Mouse (Mus musculus) intestine, postnatal 0 days (tissue): ENCODE data around the gene Msl1. TPM values are rescaled to one million over a fixed set of nuclear protein-coding genes. Genes with fewer than 3 reads are reported as not detected.

Source experiments
- ATAC-seq: fragments of 200-750 bp; cut with Nextera tagmentation; 2 replicates; pipeline ENCODE4 v1.8.0; 2017; ENCODE audit warnings: mild to moderate bottlenecking, moderate TSS enrichment, moderate library complexity
- H3K27ac ChIP-seq: fragments of 300-500 bp; sonication (generic); 2 replicates; pipeline ENCODE4 v1.5.1; 2014; ENCODE audit warnings: mild to moderate bottlenecking, low read depth, low read length, moderate library complexity
- H3K27me3 ChIP-seq: fragments of 300-500 bp; sonication (generic); replicated peaks from 2 replicates; pipeline ENCODE4 v1.6.1; 2014; ENCODE audit warnings: low read length, mixed read lengths; ENCODE audit not compliant: control insufficient read depth, insufficient read depth
- H3K36me3 ChIP-seq: fragments of 300-500 bp; sonication (generic); 2 replicates; pipeline ENCODE4 v1.6.1; 2014; ENCODE audit warnings: mild to moderate bottlenecking, moderate library complexity; ENCODE audit not compliant: control insufficient read depth, insufficient read depth
- H3K4me1 ChIP-seq: fragments of 300-500 bp; sonication (generic); replicated peaks from 2 replicates; pipeline ENCODE4 v1.6.1; 2014; ENCODE audit warnings: antibody characterized with exemption, low read length, mixed read lengths; ENCODE audit not compliant: control insufficient read depth, insufficient read depth
- H3K4me2 ChIP-seq: fragments of 300-500 bp; sonication (generic); replicated peaks from 2 replicates; pipeline ENCODE4 v1.6.1; 2014; ENCODE audit warnings: low read depth, mild to moderate bottlenecking, moderate library complexity
- H3K4me3 ChIP-seq: fragments of 300-500 bp; sonication (generic); 2 replicates; pipeline ENCODE4 v1.5.1; 2014; ENCODE audit warnings: low read depth, low read length
- H3K9ac ChIP-seq: fragments of 300-500 bp; sonication (generic); 2 replicates; pipeline ENCODE4 v1.6.1; 2014; ENCODE audit warnings: mild to moderate bottlenecking, low read depth, low read length
- H3K9me3 ChIP-seq: fragments of 300-500 bp; sonication (generic); 2 replicates; pipeline ENCODE4 v1.6.1; 2016; ENCODE audit warnings: mixed run types; ENCODE audit not compliant: control insufficient read depth
- CTCF ChIP-seq: sonication (generic); IDR thresholded peaks from 2 replicates; pipeline ENCODE4 v1.5.1; 2016; ENCODE audit warnings: low read depth, mild to moderate bottlenecking, control low read depth, antibody characterized with exemption, moderate library complexity
- WGBS: fragments of 180-500 bp; shearing (Covaris S2); extraction: QIAGEN DNeasy Blood & Tissue Kit; methylation state at CpG from one replicate; pipeline ENCODE4 v1.1.7; 2014; 5-methylcytosine and 5-hydroxymethylcytosine counted together
- polyA plus RNA-seq: library from polyadenylated mRNA; unstranded; fragments of >200 nt; fragmentation: Nextera tagmentation; extraction: Ambion mirVana; gene quantifications from 2 replicates; pipeline ENCODE4 v1.2.1, GENCODE M21; 2015

Gene Msl1
- polyA plus RNA-seq, 1 experiment from 2014 or later = 12.6 TPM

- no peak overlapping the region for H3K9ac ChIP-seq
- no peak for ATAC-seq
- no peak overlapping the region for H3K4me3 ChIP-seq
- 80% methylated on average over 26 of the region's 26 CpGs for WGBS
- H3K27me3 ChIP-seq = no peaks in the 10 kb centered on the region
- peaks cover 27% of the 10 kb centered on the region for H3K4me1 ChIP-seq
- H3K36me3 ChIP-seq = peaks cover 41% of the 10 kb centered on the region; the same call in 1 of the 2 replicates
- H3K9me3 ChIP-seq = no peaks in the 10 kb centered on the region
- H3K27ac ChIP-seq = no peak overlapping the region
- no peak for TF ChIP-seq CTCF
- H3K4me2 ChIP-seq = no peak overlapping the region
Observed at GRCm38 (mm10) chr11:98770096-98770975, 25.0 kb upstream of the Msl1 start.

GRCm38 (mm10) chr11:98771131-98771530 is 24.2 kb upstream of the Msl1 start:
- peaks cover 33% of the 10 kb centered on the region; the same call in 1 of the 2 replicates for H3K36me3 ChIP-seq

GRCm38 (mm10) chr11:98771844-98772525 is 23.3 kb upstream of the Msl1 start:
- Histone ChIP-seq H3K4me2 (peak overlapping the region; percentile 80), H3K4me1 (peaks cover 37% of the 10 kb centered on the region), H3K9ac (no peak overlapping the region), H3K9me3 (no peaks in the 10 kb centered on the region), H3K27ac (peak overlapping the region; percentile 75), H3K4me3 (no peak overlapping the region), H3K36me3 (peaks cover 26% of the 10 kb centered on the region; the same call in 1 of the 2 replicates), H3K27me3 (no peaks in the 10 kb centered on the region)
- no peak for ATAC-seq
- WGBS = 75% methylated on average over 11 of the region's 11 CpGs
- no peak for TF ChIP-seq CTCF

More at GRCm38 (mm10) chr11:98771131-98771530, 24.2 kb upstream of the Msl1 start:
- TF ChIP-seq CTCF = no peak
- Histone ChIP-seq H3K4me1 (peaks cover 30% of the 10 kb centered on the region), H3K9ac (no peak overlapping the region), H3K27ac (no peak overlapping the region), H3K9me3 (no peaks in the 10 kb centered on the region), H3K4me3 (no peak overlapping the region), H3K27me3 (no peaks in the 10 kb centered on the region), H3K4me2 (no peak overlapping the region)
- no peak for ATAC-seq
- 91% methylated on average over 18 of the region's 18 CpGs for WGBS

GRCm38 (mm10) chr11:98772667-98773171 is 22.6 kb upstream of the Msl1 start:
- TF ChIP-seq CTCF = no peak
- 25% methylated on average over 8 of the region's 8 CpGs for WGBS
- H3K4me1 ChIP-seq = peaks cover 40% of the 10 kb centered on the region
- no peak overlapping the region for H3K9ac ChIP-seq
- peak; percentile 40; the same call in 1 of the 2 replicates for ATAC-seq
- H3K4me2 ChIP-seq = peak overlapping the region; percentile 80
- peak overlapping the region; percentile 75 for H3K27ac ChIP-seq
- H3K9me3 ChIP-seq = no peaks in the 10 kb centered on the region
- H3K4me3 ChIP-seq = no peak overlapping the region; the same call in 1 of the 2 replicates
- H3K36me3 ChIP-seq = peaks cover 25% of the 10 kb centered on the region; the same call in 1 of the 2 replicates
- no peaks in the 10 kb centered on the region for H3K27me3 ChIP-seq

GRCm38 (mm10) chr11:98773635-98774295 is 21.6 kb upstream of the Msl1 start:
- Histone ChIP-seq H3K9me3 (no peaks in the 10 kb centered on the region), H3K4me2 (peak overlapping the region; percentile 80), H3K27me3 (no peaks in the 10 kb centered on the region), H3K36me3 (peaks cover 17% of the 10 kb centered on the region; the same call in 1 of the 2 replicates), H3K4me3 (peak overlapping the region; percentile 43), H3K4me1 (peaks cover 36% of the 10 kb centered on the region), H3K9ac (peak overlapping the region; percentile 70), H3K27ac (peak overlapping the region; percentile 88)
- peak; percentile 31 for TF ChIP-seq CTCF
- under 1% methylated on average over 37 of the region's 37 CpGs for WGBS
- ATAC-seq = peak; percentile 80
